ENCODE assay signal across 8 mouse cellular contexts in genomic region chr7:139247881-139248614, GRCm38 (mm10). TPM values are rescaled to one million over a fixed set of nuclear protein-coding genes. Genes with fewer than 3 reads are reported as not detected.
DNase-seq lines count a peak whose midpoint lies in the region; ATAC-seq and TF ChIP-seq lines count a peak whose summit lies in the region.

Pwwp2b (plus strand) TSS chr7:139248482.

- H3K4me3 ChIP-seq in gastrocnemius, adult 2 months = peak within 1 kb of the TSS; percentile 99
- H3K4me3 ChIP-seq in hindbrain, embryonic 15.5 days = peak within 1 kb of the TSS; percentile 63
- peak within 1 kb of the TSS; percentile 84 for H3K4me3 ChIP-seq in macrophage (ENCODE audit: inconsistent target)

- peak within 1 kb of the TSS; percentile 99 for H3K4me2 ChIP-seq in hindbrain, embryonic 15.5 days

- peak; percentile 82 for DNase-seq in MN1 (ENCODE audit: low spot score)
- DNase-seq in cerebellum, adult 9-11 months = peak; percentile 78
- peak; percentile 93 for DNase-seq in gastrocnemius, adult 2 months
- DNase-seq in left cerebral cortex, adult 18-20 months (ENCODE audit: low spot score in 2 of 2) = peak; percentile 65 to 78
- DNase-seq in retina, postnatal 7 days (ENCODE audit: low read depth, low spot score) = peak; percentile 73
- DNase-seq in urinary bladder, adult 2 months (ENCODE audit: low spot score) = peak; percentile 92

- peak within 1 kb of the TSS; percentile 98 for H3K27ac ChIP-seq in gastrocnemius, adult 2 months
- H3K27ac ChIP-seq in hindbrain, embryonic 15.5 days (replicated peaks) = peak within 1 kb of the TSS; percentile 65
- H3K27ac ChIP-seq in macrophage = peak within 1 kb of the TSS; percentile 93

- no peaks in the 10 kb centered on the region for H3K9me3 ChIP-seq in hindbrain, embryonic 15.5 days

- H3K79me2 ChIP-seq in macrophage (ENCODE audit: inconsistent target) = peaks cover 47% of the 10 kb centered on the region

- peak within 1 kb of the TSS; percentile 70 for H3K9ac ChIP-seq in hindbrain, embryonic 15.5 days

- WGBS in hindbrain, embryonic 15.5 days = under 1% methylated on average over 70 of the region's 72 CpGs
- WGBS in macrophage (ENCODE audit: missing documents) = under 1% methylated on average over 62 of the region's 72 CpGs

- TF ChIP-seq CTCF in gastrocnemius, adult 2 months (IDR thresholded peaks at IDR 0.05) = no peak

- peak; percentile 68 for ATAC-seq in hindbrain, embryonic 15.5 days (ENCODE audit: low FRiP score, low read depth)

- H3K36me3 ChIP-seq in hindbrain, embryonic 15.5 days = no peaks in the 10 kb centered on the region
- no peaks in the 10 kb centered on the region for H3K36me3 ChIP-seq in macrophage (ENCODE audit: inconsistent target)

- H3K4me1 ChIP-seq in hindbrain, embryonic 15.5 days (replicated peaks) = peaks cover 42% of the 10 kb centered on the region

- intact Hi-C loops in gastrocnemius, adult 2 months (cut with DNase I) = loop anchor here (5.0 kb wide), 1 partner anchor 139 kb away; the partner anchor contains the start of gene Inpp5a

- peaks cover 4% of the 10 kb centered on the region; the same call in 1 of the 2 replicates for H3K27me3 ChIP-seq in hindbrain, embryonic 15.5 days

RNA-seq across cellular contexts. Expression of gene Pwwp2b, which starts in this region (rescaled TPM):
- 1 to 10 TPM; 3.0 to 7.4 TPM for total RNA-seq in gastrocnemius, adult 2 months (2021)
- 5.8 and 6.3 TPM in 2 replicates for polyA plus RNA-seq in hindbrain, embryonic 15.5 days (2015; fragmentation: Nextera tagmentation; extraction: Ambion mirVana)
- total RNA-seq in left cerebral cortex, adult 18-20 months (2021) = 10 to 100 TPM; 14.1 to 15.1 TPM
- total RNA-seq in macrophage (2018; cell fraction: chromatin; rRNA removed) = 100 to 1,000 TPM in 1 of 26 experiments, 10 to 100 TPM in 25; 20.0 to 106 (median 39.1) TPM
- total RNA-seq in macrophage (2018; cell fraction: cytosol; rRNA removed) = 10 to 100 TPM; 12.0 to 39.3 (median 24.7) TPM
- 10 to 100 TPM; 13.7 to 86.6 (median 34.0) TPM for total RNA-seq in macrophage (2018; cell fraction: nucleus; rRNA removed)
- polyA plus RNA-seq in macrophage (2018) = 25.2 to 32.3 TPM (median 28.0 TPM) in 3 replicates
- polyA plus RNA-seq in urinary bladder, adult 2 months (2012; rRNA removed) = 32.3 and 35.8 TPM in 2 replicates

Comparison
In these comparisons a context has a peak if more than half of its experiments do, and no peak if none do; other contexts are left out.
1. Peak in every context shown above with its lines: DNase-seq, ATAC-seq, H3K4me3 ChIP-seq and H3K27ac ChIP-seq.